Mouse (Mus musculus): ENCODE measurements around the gene Caly.

Gene Caly

GRCm38 (mm10) chr7:140047811-140048311 is 34.5 kb downstream of the Caly start:
- in situ Hi-C loops (cut with MboI, MseI), result no loop called here

- in situ Hi-C loops (cut with MboI, MseI), result no loop called here
Measured at GRCm38 (mm10) chr7:140045546-140045945, 36.8 kb downstream of the Caly start.

GRCm38 (mm10) chr7:140042728-140043127 is 39.6 kb downstream of the Caly start:
- in situ Hi-C loops (cut with MboI, MseI), result no loop called here

- in situ Hi-C loops (cut with MboI, MseI), result no loop called here
Measured at GRCm38 (mm10) chr7:140037171-140037555, 45.2 kb downstream of the Caly start.

- in situ Hi-C loops (cut with MboI, MseI), result no loop called here
Measured at GRCm38 (mm10) chr7:140036281-140037170, 45.8 kb downstream of the Caly start, which contains the start of the genes Zfp511 and Tubgcp2. TSS of gene Zfp511 (plus strand) at chr7:140036391. TSS of gene Tubgcp2 (minus strand) at chr7:140036669.

- in situ Hi-C loops (cut with MboI, MseI), result no loop called here
Measured at GRCm38 (mm10) chr7:140035456-140035855, 46.9 kb downstream of the Caly start.

GRCm38 (mm10) chr7:140033386-140033785 is 49.0 kb downstream of the Caly start:
- in situ Hi-C loops (cut with MboI, MseI), result no loop called here

GRCm38 (mm10) chr7:140032366-140032765 is 50.0 kb downstream of the Caly start:
- in situ Hi-C loops (cut with MboI, MseI), result no loop called here

GRCm38 (mm10) chr7:140031771-140032170 is 50.6 kb downstream of the Caly start:
- in situ Hi-C loops (cut with MboI, MseI), result no loop called here
